Mouse (Mus musculus) midbrain, embryonic 15.5 days (tissue): ENCODE measurements around the gene Prr5l. TPM values are rescaled to one million over a fixed set of nuclear protein-coding genes. Genes with fewer than 3 reads are reported as not detected.

Experiments
- ATAC-seq: fragments of 200-750 bp; cut with Nextera tagmentation; replicated peaks from 2 replicates; pipeline ENCODE4 v1.8.0; 2017; ENCODE audit warnings: moderate TSS enrichment
- H3K27ac ChIP-seq: fragments of 300-500 bp; sonication (generic); 2 replicates; pipeline ENCODE4 v1.5.1; 2015; ENCODE audit warnings: mild to moderate bottlenecking, inconsistent platforms
- H3K27me3 ChIP-seq: fragments of 300-500 bp; sonication (generic); replicated peaks from 2 replicates; pipeline ENCODE4 v1.6.1; 2015; ENCODE audit warnings: inconsistent platforms
- H3K36me3 ChIP-seq: fragments of 300-500 bp; sonication (generic); replicated peaks from 2 replicates; pipeline ENCODE4 v1.6.1; 2015; ENCODE audit warnings: inconsistent platforms
- H3K4me1 ChIP-seq: fragments of 300-500 bp; sonication (generic); 2 replicates; pipeline ENCODE4 v1.6.1; 2015; ENCODE audit warnings: inconsistent platforms
- H3K4me2 ChIP-seq: fragments of 300-500 bp; sonication (generic); 2 replicates; pipeline ENCODE4 v1.6.1; 2015; ENCODE audit warnings: inconsistent platforms, mild to moderate bottlenecking, moderate library complexity
- H3K4me3 ChIP-seq: fragments of 300-500 bp; sonication (generic); 2 replicates; pipeline ENCODE4 v1.5.1; 2015; ENCODE audit warnings: mild to moderate bottlenecking, inconsistent platforms
- H3K9ac ChIP-seq: fragments of 300-500 bp; sonication (generic); 2 replicates; pipeline ENCODE4 v1.6.1; 2015; ENCODE audit warnings: mild to moderate bottlenecking, inconsistent platforms
- H3K9me3 ChIP-seq: fragments of 300-500 bp; sonication (generic); 2 replicates; pipeline ENCODE4 v1.6.1; 2016; ENCODE audit warnings: inconsistent platforms
- WGBS: fragments of 180-500 bp; shearing (Covaris S2); methylation state at CpG from one replicate; pipeline ENCODE4 v1.1.7; 2015; ENCODE audit warnings: mixed read lengths; 5-methylcytosine and 5-hydroxymethylcytosine counted together
- polyA plus RNA-seq: library from polyadenylated mRNA; unstranded; fragments of >200 nt; fragmentation: Nextera tagmentation; extraction: Ambion mirVana; gene quantifications from 2 replicates; pipeline ENCODE4 v1.2.1, GENCODE M21; 2015

The Prr5l gene
- polyA plus RNA-seq, 1 experiment from 2014 or later, result 4.8 TPM

DNA sequence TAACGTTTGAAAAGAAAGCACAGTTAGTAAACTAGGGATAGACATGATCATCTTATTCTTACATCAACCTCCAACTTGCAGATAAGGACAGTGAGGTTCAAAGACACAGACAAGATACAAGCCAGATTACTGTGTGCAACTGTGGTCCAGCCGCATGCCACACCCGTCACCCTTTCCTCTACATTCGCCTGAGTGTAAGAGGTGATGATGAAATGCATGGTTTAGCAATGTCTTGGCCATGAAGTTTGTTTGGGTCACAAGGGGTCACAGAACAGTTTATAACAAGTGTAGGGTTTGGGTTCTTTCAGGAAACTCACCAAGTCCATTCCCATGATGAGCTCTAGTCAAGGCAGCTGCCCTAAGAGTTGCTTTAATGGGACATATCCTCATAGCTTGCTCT lies 14.1 kb downstream of the Prr5l start:
- Histone ChIP-seq H3K9ac (no peak overlapping the region), H3K4me2 (no peak overlapping the region), H3K9me3 (no peaks in the 10 kb centered on the region), H3K36me3 (no peaks in the 10 kb centered on the region), H3K27me3 (no peaks in the 10 kb centered on the region), H3K4me1 (no peaks in the 10 kb centered on the region), H3K4me3 (no peak overlapping the region), H3K27ac (no peak overlapping the region)
- WGBS, result 92% methylated on average over 4 of the region's 4 CpGs
- no peak for ATAC-seq

DNA sequence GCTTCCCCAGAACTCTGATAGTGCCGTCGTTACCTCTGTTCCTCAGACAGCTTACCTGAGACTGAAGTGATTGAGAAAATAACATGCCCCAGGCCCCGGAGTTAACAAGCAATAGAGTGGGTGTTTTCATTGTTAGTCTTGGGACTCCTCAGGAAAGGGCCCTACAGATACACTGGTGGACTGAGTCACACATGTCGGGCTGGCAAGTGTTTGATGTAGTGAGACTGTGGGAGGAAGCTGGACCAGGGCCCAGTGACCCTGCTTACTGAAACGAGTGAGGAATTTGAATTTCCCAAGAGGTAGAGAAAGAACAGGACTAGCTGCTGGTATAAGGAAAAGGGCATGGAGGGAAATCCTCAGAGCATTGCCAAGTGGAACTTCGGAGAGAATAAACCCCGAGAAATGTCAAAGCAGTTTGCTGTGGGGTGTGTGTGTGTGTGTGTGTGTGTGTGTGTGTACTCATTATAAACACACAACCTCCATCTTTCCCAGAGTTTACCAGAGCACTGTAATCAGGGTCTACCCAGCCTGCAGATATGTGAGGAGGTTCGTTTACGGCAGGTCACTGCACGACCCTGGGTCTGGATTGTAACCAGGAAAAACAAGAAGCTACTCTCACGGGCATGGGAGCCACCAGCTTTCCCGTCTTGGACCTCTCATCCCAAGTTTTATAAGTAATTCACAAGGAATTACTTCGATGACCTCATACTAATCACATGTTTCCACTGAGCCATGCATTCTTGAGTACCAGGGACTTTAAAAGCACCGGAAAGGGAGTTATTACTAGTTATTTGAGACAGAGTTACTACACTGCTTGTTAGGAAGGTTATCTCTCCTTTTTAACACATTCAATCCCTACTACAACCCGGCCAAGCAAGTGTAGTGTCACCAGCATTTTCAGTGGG lies 20.4 kb downstream of the Prr5l start:
- H3K4me2 ChIP-seq, result no peak overlapping the region
- 73% methylated on average over 15 of the region's 15 CpGs for WGBS
- H3K9ac ChIP-seq, result no peak overlapping the region
- no peaks in the 10 kb centered on the region for H3K36me3 ChIP-seq
- H3K27ac ChIP-seq, result no peak overlapping the region
- H3K9me3 ChIP-seq, result no peaks in the 10 kb centered on the region
- no peaks in the 10 kb centered on the region for H3K27me3 ChIP-seq
- ATAC-seq, result no peak
- no peaks in the 10 kb centered on the region for H3K4me1 ChIP-seq
- no peak overlapping the region for H3K4me3 ChIP-seq

DNA sequence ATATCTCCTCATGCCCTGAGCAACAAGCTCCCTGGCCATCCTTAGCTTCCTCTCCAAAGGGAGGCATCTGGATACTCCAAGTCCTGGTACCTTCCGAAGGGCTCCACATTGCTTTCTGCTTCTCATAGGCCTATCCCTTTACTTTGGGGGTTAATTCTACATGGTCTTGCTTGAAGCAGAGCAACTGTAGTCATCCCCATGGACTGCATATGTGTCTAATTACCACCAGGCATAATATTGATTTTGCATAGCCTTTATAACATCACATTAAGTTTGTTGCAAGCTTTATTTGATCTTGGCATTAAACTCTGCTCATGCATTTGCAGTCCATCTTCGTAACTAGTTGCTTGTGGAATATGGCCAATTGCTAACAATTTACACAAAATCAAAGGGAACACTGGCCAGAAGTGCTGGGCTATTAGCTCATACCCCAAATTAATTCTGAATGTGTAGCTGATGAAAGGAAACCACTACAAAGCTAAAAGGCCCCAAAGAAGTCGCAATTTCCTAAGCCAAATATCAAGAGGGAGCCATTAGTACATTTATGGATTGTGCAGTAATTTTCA lies 21.8 kb downstream of the Prr5l start:
- 83% methylated on average over 3 of the region's 3 CpGs for WGBS
- Histone ChIP-seq H3K4me1 (no peaks in the 10 kb centered on the region), H3K9ac (no peak overlapping the region), H3K27ac (no peak overlapping the region), H3K4me2 (no peak overlapping the region), H3K36me3 (no peaks in the 10 kb centered on the region), H3K27me3 (no peaks in the 10 kb centered on the region), H3K4me3 (no peak overlapping the region), H3K9me3 (no peaks in the 10 kb centered on the region)
- ATAC-seq, result no peak

DNA sequence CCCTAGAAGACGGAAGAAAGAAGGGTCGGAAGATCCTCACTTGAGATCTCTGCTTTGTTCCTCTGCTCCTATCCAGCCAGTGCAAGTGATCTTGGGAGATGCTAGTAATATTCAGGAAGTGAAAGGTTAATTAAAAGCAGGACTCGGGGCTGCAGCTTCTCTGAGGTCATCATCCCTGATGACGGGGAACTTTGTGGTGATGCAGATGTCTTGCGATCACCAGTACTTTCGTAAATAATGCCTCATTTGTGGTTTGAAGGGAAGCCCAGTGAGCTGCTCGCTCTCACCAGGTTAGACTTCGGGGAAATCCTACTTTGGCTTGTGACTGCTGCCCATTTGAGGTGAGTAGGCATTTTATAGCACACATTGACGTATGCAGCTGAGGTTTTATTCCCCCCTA lies 26.7 kb downstream of the Prr5l start:
- ATAC-seq, result no peak
- WGBS, result 93% methylated on average over 9 of the region's 9 CpGs
- Histone ChIP-seq H3K27ac (no peak overlapping the region), H3K4me1 (no peaks in the 10 kb centered on the region), H3K27me3 (no peaks in the 10 kb centered on the region), H3K4me3 (no peak overlapping the region), H3K4me2 (no peak overlapping the region), H3K9ac (no peak overlapping the region), H3K36me3 (no peaks in the 10 kb centered on the region), H3K9me3 (no peaks in the 10 kb centered on the region)

DNA sequence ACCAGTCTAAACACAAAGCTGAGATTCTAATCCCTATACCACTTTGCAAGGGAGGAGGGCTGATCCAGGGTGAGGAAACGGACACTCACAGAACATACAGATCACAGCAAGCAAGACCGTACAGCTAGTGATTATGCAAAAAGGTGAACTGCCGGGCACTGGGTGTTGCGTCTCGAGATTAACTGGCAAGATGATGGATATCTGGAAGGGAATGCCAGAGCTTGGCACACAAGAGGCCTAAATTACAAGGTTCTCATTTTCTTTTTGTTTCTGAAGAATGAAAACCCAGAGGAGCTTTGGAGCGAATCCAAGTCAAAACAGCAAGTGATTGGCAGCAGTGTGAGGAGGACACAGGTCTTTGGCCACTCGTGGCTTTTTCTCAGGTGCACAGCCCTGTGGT lies 28.0 kb downstream of the Prr5l start:
- no peaks in the 10 kb centered on the region for H3K27me3 ChIP-seq
- H3K4me2 ChIP-seq, result no peak overlapping the region
- no peak overlapping the region for H3K9ac ChIP-seq
- H3K4me3 ChIP-seq, result no peak overlapping the region
- H3K36me3 ChIP-seq, result no peaks in the 10 kb centered on the region
- H3K27ac ChIP-seq, result no peak overlapping the region
- no peaks in the 10 kb centered on the region for H3K4me1 ChIP-seq
- no peak for ATAC-seq
- WGBS, result 62% methylated on average over 7 of the region's 7 CpGs
- H3K9me3 ChIP-seq, result no peaks in the 10 kb centered on the region

DNA sequence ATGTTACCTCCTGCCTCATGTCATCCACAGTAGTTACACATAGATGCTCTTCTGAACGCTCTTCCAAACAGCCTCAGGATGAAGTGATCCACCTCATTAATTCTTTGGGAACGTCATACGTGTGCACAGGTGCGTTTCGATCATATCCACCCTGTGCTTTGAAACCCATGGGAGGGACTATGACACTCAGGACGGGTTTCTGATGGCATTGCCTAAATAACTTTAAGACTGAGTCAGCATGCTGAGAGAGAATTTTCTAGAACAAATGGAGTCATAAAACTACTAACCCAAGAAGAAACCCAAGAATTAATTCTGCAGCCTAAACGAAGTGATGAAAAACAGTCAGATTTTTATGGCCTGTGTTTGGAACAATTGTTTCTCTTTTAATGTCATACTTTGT lies 40.1 kb downstream of the Prr5l start:
- Histone ChIP-seq H3K27me3 (no peaks in the 10 kb centered on the region), H3K9me3 (no peaks in the 10 kb centered on the region), H3K36me3 (no peaks in the 10 kb centered on the region), H3K4me2 (no peak overlapping the region), H3K27ac (no peak overlapping the region), H3K4me3 (no peak overlapping the region), H3K4me1 (no peaks in the 10 kb centered on the region), H3K9ac (no peak overlapping the region)
- no peak for ATAC-seq
- 90% methylated on average over 7 of the region's 7 CpGs for WGBS

DNA sequence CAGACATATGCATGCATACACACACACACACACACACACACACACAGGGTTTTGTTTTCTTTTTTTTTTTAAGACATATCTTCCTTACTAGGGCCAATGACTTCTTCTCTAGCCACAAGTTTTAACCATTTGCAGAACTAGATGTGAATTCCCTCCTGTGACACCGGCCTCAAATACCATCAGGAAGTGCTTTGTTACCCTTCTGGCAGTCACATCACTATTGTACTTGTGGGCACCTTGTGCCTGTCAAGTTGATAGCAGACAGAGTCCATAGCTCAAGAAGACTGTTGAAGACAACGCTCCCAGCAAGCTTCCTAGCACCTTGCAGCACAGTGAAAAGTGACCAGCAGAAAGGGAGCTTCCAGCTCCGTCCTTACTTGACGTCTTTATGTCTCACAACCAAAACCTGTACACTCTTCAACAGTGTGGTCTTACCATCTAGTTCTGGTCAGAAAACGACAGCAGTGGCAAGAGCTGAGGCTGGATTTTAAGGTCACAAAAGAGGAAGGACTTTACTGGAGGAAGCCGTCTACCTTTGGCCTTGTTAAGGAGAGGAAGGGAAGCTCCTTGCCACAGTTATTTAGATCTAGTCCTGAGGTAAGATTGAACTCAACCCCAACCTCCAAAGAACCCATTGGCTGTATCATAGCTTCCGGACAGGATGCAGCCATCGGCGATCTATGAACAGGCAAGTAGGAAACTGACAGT lies 47.9 kb downstream of the Prr5l start:
- no peak for ATAC-seq
- no peak overlapping the region for H3K4me3 ChIP-seq

DNA sequence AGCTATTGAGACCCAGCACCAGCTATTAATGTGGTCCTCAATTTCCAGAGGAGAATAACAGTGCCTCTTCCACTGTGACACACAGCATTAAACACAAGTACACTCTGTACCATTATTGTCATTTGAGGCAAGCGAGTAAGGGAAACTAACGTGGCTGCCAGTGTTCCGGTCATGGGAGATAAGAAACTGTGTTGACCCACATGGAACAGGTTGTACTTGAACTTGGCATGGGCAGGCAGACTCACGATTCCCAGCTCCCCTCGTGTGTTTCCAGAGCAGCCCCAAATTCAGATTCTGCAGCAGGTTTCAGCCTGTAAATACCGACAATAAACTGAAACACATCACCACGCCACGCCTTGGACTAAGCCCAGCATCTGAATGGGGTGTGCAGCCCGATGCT lies 50.5 kb downstream of the Prr5l start:
- no peaks in the 10 kb centered on the region for H3K9me3 ChIP-seq
- H3K4me1 ChIP-seq, result 0 out of 2 replicates have a peak, but pooled peaks cover 2% of the 10 kb centered on the region
- H3K4me3 ChIP-seq, result no peak overlapping the region
- H3K27ac ChIP-seq, result no peak overlapping the region
- no peaks in the 10 kb centered on the region for H3K36me3 ChIP-seq
- no peaks in the 10 kb centered on the region for H3K27me3 ChIP-seq
- H3K9ac ChIP-seq, result no peak overlapping the region
- ATAC-seq, result no peak
- WGBS, result 90% methylated on average over 9 of the region's 9 CpGs
- H3K4me2 ChIP-seq, result no peak overlapping the region

More for the DNA sequence above, 47.9 kb downstream of the Prr5l start:
- H3K9ac ChIP-seq, result no peak overlapping the region
- H3K9me3 ChIP-seq, result no peaks in the 10 kb centered on the region
- 0 out of 2 replicates have a peak, but pooled peaks cover 2% of the 10 kb centered on the region for H3K4me1 ChIP-seq
- no peaks in the 10 kb centered on the region for H3K27me3 ChIP-seq
- no peak overlapping the region for H3K4me2 ChIP-seq
- H3K27ac ChIP-seq, result no peak overlapping the region
- H3K36me3 ChIP-seq, result no peaks in the 10 kb centered on the region
- WGBS, result 90% methylated on average over 9 of the region's 9 CpGs

DNA sequence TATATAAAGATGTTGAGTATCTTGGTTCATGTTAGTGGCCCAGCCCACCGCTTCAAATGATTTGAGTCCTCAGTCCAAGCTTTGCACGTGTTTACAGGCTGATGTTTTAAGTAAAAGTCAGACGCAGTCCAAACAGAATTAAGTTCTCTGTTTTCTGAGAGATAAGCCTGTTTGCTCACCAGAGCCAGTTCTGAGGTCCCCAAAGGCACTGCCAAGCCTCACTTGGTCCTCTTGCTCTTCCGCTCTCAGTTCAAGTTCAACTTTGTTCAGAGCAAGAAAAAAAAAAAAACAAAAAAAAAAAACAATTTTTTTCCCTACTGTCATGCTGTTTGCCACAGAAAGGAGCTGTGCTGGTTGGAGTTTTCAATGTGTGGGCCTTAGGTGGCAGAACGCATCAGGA lies 51.0 kb downstream of the Prr5l start:
- no peak overlapping the region for H3K4me2 ChIP-seq
- no peak overlapping the region for H3K9ac ChIP-seq
- H3K27ac ChIP-seq, result no peak overlapping the region
- no peak overlapping the region for H3K4me3 ChIP-seq
- 93% methylated on average over 5 of the region's 5 CpGs for WGBS
- H3K9me3 ChIP-seq, result no peaks in the 10 kb centered on the region
- 0 out of 2 replicates have a peak, but pooled peaks cover 2% of the 10 kb centered on the region for H3K4me1 ChIP-seq
- no peaks in the 10 kb centered on the region for H3K36me3 ChIP-seq
- no peaks in the 10 kb centered on the region for H3K27me3 ChIP-seq
- no peak for ATAC-seq

DNA sequence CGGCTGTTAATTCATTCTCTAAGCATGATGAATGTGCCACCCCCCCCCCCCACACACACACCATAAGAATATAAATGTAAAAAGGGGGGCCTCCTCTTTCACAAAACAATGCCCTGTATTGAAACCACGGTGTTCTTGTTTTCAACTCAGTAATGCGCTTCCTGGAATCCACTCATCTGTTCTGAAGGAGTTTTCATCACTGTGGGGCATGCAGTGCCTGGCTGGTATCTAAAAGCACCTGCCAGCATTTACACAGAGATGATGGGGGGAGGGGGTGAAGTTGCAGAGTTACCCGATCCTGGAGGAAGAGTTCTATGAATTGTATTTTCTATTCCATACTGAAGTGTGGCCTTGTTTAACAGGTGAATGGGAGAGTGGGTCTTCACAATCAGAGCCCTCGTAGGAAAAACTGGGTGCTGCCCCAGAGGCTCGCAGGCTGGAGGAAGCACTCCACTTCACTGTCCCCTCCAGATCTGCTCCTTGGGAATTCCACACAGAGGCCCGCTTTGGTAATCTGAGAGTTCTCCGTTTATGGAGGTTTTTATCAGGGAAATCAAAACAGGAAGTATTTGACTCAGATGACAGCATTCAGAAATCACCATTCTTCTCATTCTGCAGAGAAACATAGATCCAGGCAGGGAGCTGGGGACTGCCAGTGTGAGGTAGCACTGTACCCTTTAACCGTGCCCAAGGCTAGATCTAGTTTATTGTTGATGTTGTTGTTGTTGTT lies 52.5 kb downstream of the Prr5l start:
- Histone ChIP-seq H3K27me3 (no peaks in the 10 kb centered on the region), H3K27ac (no peak overlapping the region), H3K4me3 (no peak overlapping the region), H3K36me3 (no peaks in the 10 kb centered on the region), H3K9ac (no peak overlapping the region), H3K9me3 (no peaks in the 10 kb centered on the region), H3K4me2 (no peak overlapping the region), H3K4me1 (0 out of 2 replicates have a peak, but pooled peaks cover 2% of the 10 kb centered on the region)
- 60% methylated on average over 9 of the region's 9 CpGs for whole genome bisulfite sequencing
- no peak for ATAC-seq

DNA sequence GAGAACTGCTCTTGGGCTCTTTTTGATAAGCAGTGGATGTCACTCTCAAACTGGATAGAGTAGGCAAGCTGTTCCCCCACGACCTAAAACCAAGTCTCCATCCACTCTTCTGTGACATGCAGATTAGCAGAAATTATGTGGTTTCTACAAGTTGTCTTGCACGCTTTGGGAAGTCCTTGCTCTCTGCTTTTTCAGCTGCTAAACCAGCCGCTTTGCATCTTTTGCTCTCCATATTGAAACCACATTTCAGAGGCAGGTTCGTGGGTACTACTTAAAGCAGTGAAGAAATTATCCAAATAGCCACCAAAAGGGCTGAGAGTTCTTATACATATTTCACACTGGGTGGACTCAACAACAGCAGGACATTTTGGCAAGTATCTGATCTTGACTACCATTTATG lies 53.8 kb downstream of the Prr5l start:
- Histone ChIP-seq H3K27me3 (no peaks in the 10 kb centered on the region), H3K27ac (no peak overlapping the region), H3K36me3 (no peaks in the 10 kb centered on the region), H3K9me3 (no peaks in the 10 kb centered on the region), H3K4me3 (no peak overlapping the region), H3K4me2 (no peak overlapping the region), H3K9ac (no peak overlapping the region), H3K4me1 (0 out of 2 replicates have a peak, but pooled peaks cover 2% of the 10 kb centered on the region)
- 77% methylated on average over 4 of the region's 4 CpGs for WGBS
- ATAC-seq, result no peak

DNA sequence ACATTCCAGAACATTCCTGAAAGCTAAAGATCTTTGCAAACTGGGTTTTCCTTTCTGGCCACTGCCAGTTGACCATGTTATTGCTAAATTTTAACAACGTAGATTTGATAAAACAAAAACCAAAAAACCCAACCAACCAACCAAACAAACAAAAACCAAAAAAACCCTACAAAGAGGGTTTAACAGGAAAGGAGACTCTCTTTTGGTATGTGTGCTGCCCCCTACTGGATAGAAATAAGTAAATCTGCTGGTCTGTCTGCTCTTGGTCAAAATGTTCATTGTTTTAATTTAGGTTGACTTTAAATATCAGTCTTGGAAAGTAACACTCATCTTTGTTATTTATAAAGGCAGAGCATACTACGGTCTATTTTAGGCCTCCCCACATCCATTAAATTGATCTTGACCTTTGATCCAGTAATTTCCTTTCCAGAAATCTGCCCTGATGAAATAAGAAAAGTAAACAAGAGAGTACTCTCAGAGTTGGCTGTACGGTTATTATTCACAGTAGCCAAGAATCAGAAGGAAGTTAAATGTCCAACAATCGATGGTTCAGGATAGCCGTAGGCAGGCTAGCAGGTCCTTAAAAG lies 54.7 kb downstream of the Prr5l start:
- Histone ChIP-seq H3K27ac (no peak overlapping the region), H3K36me3 (no peaks in the 10 kb centered on the region), H3K9me3 (no peaks in the 10 kb centered on the region), H3K4me1 (0 out of 2 replicates have a peak, but pooled peaks cover 2% of the 10 kb centered on the region), H3K9ac (no peak overlapping the region), H3K4me2 (no peak overlapping the region), H3K4me3 (no peak overlapping the region), H3K27me3 (no peaks in the 10 kb centered on the region)
- WGBS, result 84% methylated on average over 5 of the region's 5 CpGs
- ATAC-seq, result no peak
